Mouse (Mus musculus): ENCODE data around the gene Ctnnb1. TPM values are rescaled to one million over a fixed set of nuclear protein-coding genes. Genes with fewer than 3 reads are reported as not detected.

Gene Ctnnb1
- total RNA-seq, 2 experiments from 2014 or later = 299 to 436 TPM

- ATAC-seq (replicated peaks; ENCODE audit: poor library complexity, severe bottlenecking) = peak; percentile 26; the same call in 1 of the 2 replicates
Measured at GRCm38 (mm10) chr9:120926126-120926525, 2.9 kb upstream of the Ctnnb1 start.

- peak; percentile 90 for ATAC-seq (replicated peaks; ENCODE audit: poor library complexity, severe bottlenecking)
Measured at GRCm38 (mm10) chr9:120926939-120927606, 1.9 kb upstream of the Ctnnb1 start.

GRCm38 (mm10) chr9:120930021-120930420 lies 1.0 kb downstream of the Ctnnb1 start:
- no peak for ATAC-seq (replicated peaks; ENCODE audit: poor library complexity, severe bottlenecking)

GRCm38 (mm10) chr9:120930811-120931210 lies 1.8 kb downstream of the Ctnnb1 start:
- no peak for ATAC-seq (replicated peaks; ENCODE audit: poor library complexity, severe bottlenecking)

GRCm38 (mm10) chr9:120932371-120932770 lies 3.4 kb downstream of the Ctnnb1 start:
- ATAC-seq (replicated peaks; ENCODE audit: poor library complexity, severe bottlenecking) = no peak

- peak; percentile 81 for ATAC-seq (replicated peaks; ENCODE audit: poor library complexity, severe bottlenecking)
Measured at GRCm38 (mm10) chr9:120932797-120933586, 4.0 kb downstream of the Ctnnb1 start.

- peak; percentile 17; the same call in 1 of the 2 replicates for ATAC-seq (replicated peaks; ENCODE audit: poor library complexity, severe bottlenecking)
Measured at GRCm38 (mm10) chr9:120933587-120933885, 4.5 kb downstream of the Ctnnb1 start.

- no peak; the same call in 1 of the 2 replicates for ATAC-seq (replicated peaks; ENCODE audit: poor library complexity, severe bottlenecking)
Measured at GRCm38 (mm10) chr9:120933886-120934758, 5.1 kb downstream of the Ctnnb1 start.

- peak; percentile 1; the same call in 1 of the 2 replicates for ATAC-seq (replicated peaks; ENCODE audit: poor library complexity, severe bottlenecking)
Measured at GRCm38 (mm10) chr9:120934821-120935633, 6.0 kb downstream of the Ctnnb1 start.

GRCm38 (mm10) chr9:120935634-120935922 lies 6.6 kb downstream of the Ctnnb1 start:
- ATAC-seq (replicated peaks; ENCODE audit: poor library complexity, severe bottlenecking) = no peak

GRCm38 (mm10) chr9:120936351-120936750 lies 7.3 kb downstream of the Ctnnb1 start:
- ATAC-seq (replicated peaks; ENCODE audit: poor library complexity, severe bottlenecking) = peak; percentile 28

GRCm38 (mm10) chr9:120940858-120941257 lies 11.8 kb downstream of the Ctnnb1 start:
- ATAC-seq (replicated peaks; ENCODE audit: poor library complexity, severe bottlenecking) = no peak

- ATAC-seq (replicated peaks; ENCODE audit: poor library complexity, severe bottlenecking) = no peak
Measured at GRCm38 (mm10) chr9:120943757-120944156, 14.7 kb downstream of the Ctnnb1 start.

- 0 out of 2 replicates have a peak, but pooled peaks have one; percentile 28 for ATAC-seq (replicated peaks; ENCODE audit: poor library complexity, severe bottlenecking)
Measured at GRCm38 (mm10) chr9:120944211-120944610, 15.2 kb downstream of the Ctnnb1 start.

GRCm38 (mm10) chr9:120946131-120946530 lies 17.1 kb downstream of the Ctnnb1 start:
- ATAC-seq (replicated peaks; ENCODE audit: poor library complexity, severe bottlenecking) = no peak

GRCm38 (mm10) chr9:120948832-120949231 lies 19.8 kb downstream of the Ctnnb1 start:
- no peak for ATAC-seq (replicated peaks; ENCODE audit: poor library complexity, severe bottlenecking)

GRCm38 (mm10) chr9:120950761-120951160 lies 21.7 kb downstream of the Ctnnb1 start:
- no peak for ATAC-seq (replicated peaks; ENCODE audit: poor library complexity, severe bottlenecking)

- no peak for ATAC-seq (replicated peaks; ENCODE audit: poor library complexity, severe bottlenecking)
Measured at GRCm38 (mm10) chr9:120951947-120952346, 22.9 kb downstream of the Ctnnb1 start.

- no peak for ATAC-seq (replicated peaks; ENCODE audit: poor library complexity, severe bottlenecking)
Measured at GRCm38 (mm10) chr9:120958051-120958450, 29.0 kb downstream of the Ctnnb1 start.

- ATAC-seq (replicated peaks; ENCODE audit: poor library complexity, severe bottlenecking) = no peak
Measured at GRCm38 (mm10) chr9:120958560-120958959, 29.5 kb downstream of the Ctnnb1 start.
